Mouse (Mus musculus): ENCODE measurements around the gene Jazf1.

DNA sequence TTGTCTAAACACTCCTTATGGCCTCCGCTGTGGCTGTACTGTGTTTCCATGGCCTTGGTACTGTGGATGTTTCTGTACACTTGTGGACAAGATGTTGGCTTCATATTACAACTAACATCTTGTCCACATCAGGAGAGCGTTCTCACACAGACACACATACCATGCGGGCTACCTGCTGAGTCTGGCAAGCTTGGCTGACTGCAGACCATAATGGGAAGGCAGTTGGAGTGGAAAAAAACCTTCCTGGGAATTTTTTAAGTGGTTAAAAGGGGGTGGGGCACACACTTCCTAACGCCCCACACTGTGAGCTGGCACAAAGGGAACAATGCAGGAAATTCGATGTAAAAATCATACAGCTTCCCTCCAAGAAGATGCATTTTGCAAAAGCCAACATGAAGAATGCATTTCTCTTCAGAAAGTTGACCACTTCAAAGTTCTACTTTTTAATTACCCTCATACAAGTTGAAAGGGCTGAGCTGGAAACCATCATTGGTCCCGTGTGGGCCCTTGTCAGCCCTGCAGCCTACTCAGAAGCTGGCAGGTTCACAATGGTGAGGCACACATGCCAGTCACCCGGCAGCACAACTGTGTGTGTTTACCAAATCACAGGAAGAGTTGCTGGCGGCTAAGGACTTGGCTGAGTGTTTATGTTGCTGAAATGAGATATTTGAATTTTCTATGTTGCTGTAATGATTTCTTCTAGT lies 215.9 kb downstream of the Jazf1 start:
- TF ChIP-seq NANOG (IDR thresholded peaks at IDR 0.05; ENCODE audit: borderline replicate concordance, low read length) (no peak), CTCF (conservative IDR thresholded peaks at IDR 0.05; ENCODE audit: low read length) (no peak), POU5F1 (IDR thresholded peaks at IDR 0.05; ENCODE audit: borderline replicate concordance, low read length) (no peak)
